Mouse (Mus musculus) right cerebral cortex, postnatal 36 days (tissue): ENCODE measurements at regions not wholly inside any gene's neighbourhood (a gene's known extent, or its start where the extent isn't known, plus 50 kb on each side); places are given as distances from the start of the nearest gene placed in this dataset.

Experiments
- DNase-seq, 2 experiments: peaks; one replicate each; pipeline ENCODE4 v3.0.0; 2022; ENCODE audit warnings: low spot score in 2 of 2, mixed read lengths in 1 of 2

GRCm38 (mm10) chr5:41994307-41994706 is 73.5 kb upstream of the Gm16223 start:
- no peak for DNase-seq

- no peak for DNase-seq
These were observed 84.2 kb upstream of the Gm16223 start for GRCm38 (mm10) chr5:41983556-41983955.

GRCm38 (mm10) chr5:41975535-41975934 is 92.2 kb upstream of the Gm16223 start:
- DNase-seq, result no peak

GRCm38 (mm10) chr5:41971201-41971600 is 96.6 kb upstream of the Gm16223 start:
- no peak for DNase-seq

GRCm38 (mm10) chr5:41966958-41967357 is 100.8 kb upstream of the Gm16223 start:
- no peak for DNase-seq

- no peak for DNase-seq
These were observed 103.1 kb upstream of the Bod1l start for GRCm38 (mm10) chr5:41947114-41947640.

GRCm38 (mm10) chr5:41943399-41943798 is 99.3 kb upstream of the Bod1l start:
- no peak for DNase-seq

GRCm38 (mm10) chr5:41942131-41942530 is 98.0 kb upstream of the Bod1l start:
- peak; percentile 2 to 44 for DNase-seq

GRCm38 (mm10) chr5:41941216-41941615 is 97.1 kb upstream of the Bod1l start:
- no peak for DNase-seq

- DNase-seq, result no peak
These were observed 95.6 kb upstream of the Bod1l start for GRCm38 (mm10) chr5:41939736-41940135.

GRCm38 (mm10) chr5:41910053-41910452 is 65.9 kb upstream of the Bod1l start:
- DNase-seq, result no peak

GRCm38 (mm10) chr5:41907749-41908148 is 63.6 kb upstream of the Bod1l start:
- no peak for DNase-seq

- DNase-seq, result no peak
These were observed 60.4 kb upstream of the Bod1l start for GRCm38 (mm10) chr5:41904512-41904911.

GRCm38 (mm10) chr5:41899237-41899636 is 55.1 kb upstream of the Bod1l start:
- DNase-seq, result no peak

GRCm38 (mm10) chr5:41898748-41899147 is 54.6 kb upstream of the Bod1l start:
- DNase-seq, result no peak
